Mouse (Mus musculus) left cerebral cortex, adult 18-20 months (tissue): ENCODE data around the gene Bri3bp. TPM values are rescaled to one million over a fixed set of nuclear protein-coding genes. Genes with fewer than 3 reads are reported as not detected.

ENCODE experiments used
- DNase-seq, 2 experiments: peaks; one replicate each; pipeline ENCODE4 v3.0.0; 2021 to 2022; ENCODE audit warnings: low spot score in 2 of 2, mixed read lengths in 1 of 2
- microRNA-seq, 2 experiments: library from miRNA; unstranded; fragments of <30 nt; microRNA quantifications; one replicate each; pipeline ENCODE4 v1.2.0; 2021
- total RNA-seq, 2 experiments: library from RNA; stranded (reverse); gene quantifications; 2 replicates each; pipeline ENCODE4 v1.2.3; 2021

The Bri3bp gene
- total RNA-seq, 2 experiments from 2014 or later, result 91.8 to 96.3 TPM

DNA sequence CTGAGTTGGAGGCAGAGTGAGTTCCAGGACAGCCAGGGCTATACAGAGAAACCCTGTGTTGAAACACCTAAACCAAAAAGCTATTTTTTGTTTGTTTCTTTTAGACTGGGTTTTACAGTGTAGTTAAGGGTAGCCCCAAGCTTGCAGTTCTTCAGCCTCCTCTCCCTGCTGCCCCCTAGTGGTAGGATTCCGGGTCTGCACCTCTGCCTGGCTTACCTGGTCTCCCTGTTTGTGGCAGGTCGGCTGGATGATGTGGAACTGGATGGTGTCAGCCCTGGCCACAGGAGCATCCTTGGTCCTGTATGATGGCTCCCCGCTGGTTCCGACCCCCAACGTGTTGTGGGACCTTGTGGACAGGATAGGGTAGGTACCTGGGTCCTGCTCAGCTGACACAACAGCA is 68.2 kb downstream of the Bri3bp start:
- peak in 1 of 2 experiments; percentile 70 for DNase-seq

Small RNA genes within 50 kb of the gene (microRNA-seq; reads per million reads assigned to microRNA genes)
- 0 reads per million in 2 experiments for gene Gm27551

Other genes starting within 250 kb of the Bri3bp start
- 10 to 100 TPM; 27.4 to 29.2 TPM for gene Scarb1, start 100.5 kb upstream of the Bri3bp start, total RNA-seq
- gene Gm10382, start 52.2 kb upstream of the Bri3bp start, total RNA-seq, result under 1 TPM; 0.28 to 0.40 TPM
- 100 to 1,000 TPM; 771 to 830 TPM for gene Ubc, start 51.4 kb upstream of the Bri3bp start, total RNA-seq
- 10 to 100 TPM; 11.9 to 14.6 TPM for gene Dhx37, start 7.4 kb upstream of the Bri3bp start, total RNA-seq
- 10 to 100 TPM; 45.7 to 49.5 TPM for gene Aacs, start 34.2 kb downstream of the Bri3bp start, total RNA-seq
- 100 to 1,000 TPM; 116 to 123 TPM for gene Tmem132b, start 90.2 kb downstream of the Bri3bp start, total RNA-seq